ENCODE assay signal across 8 mouse cellular contexts in the genomic region with DNA sequence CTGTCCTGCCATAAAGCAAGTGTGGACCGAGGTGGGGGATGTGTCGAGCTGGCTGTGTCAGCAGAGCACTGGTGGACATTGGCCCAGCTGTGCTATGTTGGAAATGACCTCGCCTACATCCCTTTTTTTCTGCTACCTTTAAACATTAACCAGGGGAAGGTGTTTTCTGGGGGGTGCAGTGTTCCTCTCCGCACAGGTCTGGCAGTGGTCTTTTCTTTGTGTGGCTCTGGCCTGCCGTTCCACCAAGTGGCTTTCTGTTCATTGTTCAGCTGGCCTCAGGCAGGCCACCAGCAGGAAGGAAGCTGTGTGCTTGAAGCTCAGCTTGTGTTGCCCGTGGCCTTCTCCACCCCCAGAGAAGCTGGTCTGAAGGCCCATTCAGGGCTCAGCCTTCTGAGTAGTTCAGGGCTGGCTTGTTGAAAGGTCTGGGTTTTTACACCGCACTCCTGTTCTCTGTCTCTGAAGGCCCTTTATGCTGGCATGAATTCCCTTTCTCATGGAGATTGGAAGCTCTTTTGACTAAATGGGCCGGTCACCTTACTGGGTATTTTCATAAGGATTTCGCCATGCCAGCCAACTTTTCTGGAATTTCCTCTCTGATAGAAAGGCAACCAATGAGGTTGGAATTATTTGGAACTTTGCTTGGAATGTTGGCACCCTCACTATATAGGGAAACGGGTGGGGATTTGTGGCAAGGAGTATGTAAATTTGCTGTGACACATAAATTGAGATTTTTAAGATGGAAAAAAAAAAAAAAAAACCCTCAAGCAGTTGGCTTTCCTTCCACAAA. TPM values are rescaled to one million over a fixed set of nuclear protein-coding genes. Genes with fewer than 3 reads are reported as not detected.
DNase-seq lines count a peak whose midpoint lies in the region; ATAC-seq and TF ChIP-seq lines count a peak whose summit lies in the region.

No protein-coding gene starts in this region.

- no peak overlapping the region for H3K4me2 ChIP-seq in CH12.LX (ENCODE audit: insufficient read depth, low read depth, poor library complexity, severe bottlenecking)
- peak overlapping the region; percentile 16; the same call in 1 of the 2 replicates for H3K4me2 ChIP-seq in heart, embryonic 11.5 days
- peak overlapping the region; percentile 25; the same call in 1 of the 2 replicates for H3K4me2 ChIP-seq in kidney, embryonic 15.5 days

- H3K9ac ChIP-seq in CH12.LX (ENCODE audit: insufficient read depth, low read depth) = no peak overlapping the region
- peak overlapping the region; percentile 39; the same call in 1 of the 2 replicates for H3K9ac ChIP-seq in heart, embryonic 11.5 days (ENCODE audit: low read depth, low read length)
- H3K9ac ChIP-seq in kidney, embryonic 15.5 days = no peak overlapping the region

- no peak overlapping the region for H3K4me3 ChIP-seq in CH12.LX (replicated peaks in 1 of 3; ENCODE audit: low read depth in 2 of 3, low read length in 2 of 3, poor library complexity in 1 of 3)
- no peak overlapping the region for H3K4me3 ChIP-seq in heart, embryonic 11.5 days (ENCODE audit: low read depth, low read length)
- H3K4me3 ChIP-seq in kidney, embryonic 15.5 days (replicated peaks) = no peak overlapping the region
- no peak overlapping the region for H3K4me3 ChIP-seq in midbrain, embryonic 10.5 days

- H3K4me1 ChIP-seq in CH12.LX (ENCODE audit: control insufficient read depth in 1 of 2, insufficient read depth in 2 of 2) = peaks cover 6 to 61% of the 10 kb centered on the region in 2 experiments; a peak in 2 of 4 replicates
- peaks cover 47% of the 10 kb centered on the region for H3K4me1 ChIP-seq in heart, embryonic 11.5 days (ENCODE audit: control insufficient read depth, insufficient read depth, low read length)
- H3K4me1 ChIP-seq in kidney, embryonic 15.5 days = peaks cover 58% of the 10 kb centered on the region
- peaks cover 34% of the 10 kb centered on the region for H3K4me1 ChIP-seq in midbrain, embryonic 10.5 days

- H3K9me3 ChIP-seq in CH12.LX (replicated peaks; ENCODE audit: low read length) = peaks cover 8% of the 10 kb centered on the region
- H3K9me3 ChIP-seq in heart, embryonic 11.5 days (replicated peaks; ENCODE audit: control insufficient read depth, low read length) = 0 out of 2 replicates have a peak, but pooled peaks cover 3% of the 10 kb centered on the region
- H3K9me3 ChIP-seq in kidney, embryonic 15.5 days (replicated peaks) = 0 out of 2 replicates have a peak, but pooled peaks cover 3% of the 10 kb centered on the region
- no peaks in the 10 kb centered on the region for H3K9me3 ChIP-seq in midbrain, embryonic 10.5 days (replicated peaks)

- in situ Hi-C loops in CH12.LX (cut with MboI; ENCODE audit: low pct_ligation_motif_present, low pct_unique_long_range_greater_than_20kb, low sequenced_read_pairs) = no loop called here

- TF ChIP-seq EP300 in CH12.LX (IDR thresholded peaks at IDR 0.05; ENCODE audit: low read length) = no peak

- H3K27ac ChIP-seq in CH12.LX (ENCODE audit: insufficient read depth, low read depth) = no peak overlapping the region
- peak overlapping the region; percentile 90 for H3K27ac ChIP-seq in heart, embryonic 11.5 days (ENCODE audit: low read depth, low read length)
- H3K27ac ChIP-seq in kidney, embryonic 15.5 days = peak overlapping the region; percentile 88
- peak overlapping the region; percentile 79 for H3K27ac ChIP-seq in midbrain, embryonic 10.5 days (replicated peaks)

- H3K79me2 ChIP-seq in CH12.LX (replicated peaks; ENCODE audit: control insufficient read depth, extremely low read depth, insufficient read depth, poor library complexity, severe bottlenecking) = peaks cover 60% of the 10 kb centered on the region

- TF ChIP-seq POLR2A in CH12.LX (IDR thresholded peaks at IDR 0.05; ENCODE audit: low read depth, low read length) = no peak

- WGBS in heart, embryonic 11.5 days (ENCODE audit: insufficient replicate concordance) = 44% methylated on average over 10 of the region's 10 CpGs
- 40% methylated on average over 10 of the region's 10 CpGs for WGBS in kidney, embryonic 15.5 days
- WGBS in midbrain, embryonic 10.5 days = 50% methylated on average over 10 of the region's 10 CpGs

- no peak for DNase-seq in CH12.LX (ENCODE audit: extremely low read depth)
- no peak for DNase-seq in midbrain, embryonic 10.5 days (ENCODE audit: low spot score)
- no peak for DNase-seq in spleen, postnatal 36 days (ENCODE audit: low spot score in 2 of 2)
- no peak for DNase-seq in spleen, postnatal 4 days (ENCODE audit: low spot score in 2 of 2)
- DNase-seq in cerebellum, adult 8-10 months = no peak

- H3K27me3 ChIP-seq in CH12.LX (replicated peaks) = no peaks in the 10 kb centered on the region
- no peaks in the 10 kb centered on the region for H3K27me3 ChIP-seq in heart, embryonic 11.5 days (ENCODE audit: control insufficient read depth, insufficient read depth, low read length)
- H3K27me3 ChIP-seq in kidney, embryonic 15.5 days = no peaks in the 10 kb centered on the region
- no peaks in the 10 kb centered on the region for H3K27me3 ChIP-seq in midbrain, embryonic 10.5 days (ENCODE audit: low read depth, poor library complexity, severe bottlenecking)

- peaks cover 3 to 78% of the 10 kb centered on the region in 2 experiments for H3K36me3 ChIP-seq in CH12.LX (replicated peaks in 1 of 2; ENCODE audit: control insufficient read depth in 1 of 2, insufficient read depth in 1 of 2, low read length in 1 of 2)
- no peaks in the 10 kb centered on the region; the same call in 1 of the 2 replicates for H3K36me3 ChIP-seq in heart, embryonic 11.5 days (ENCODE audit: control insufficient read depth, insufficient read depth, low read length)
- H3K36me3 ChIP-seq in kidney, embryonic 15.5 days = no peaks in the 10 kb centered on the region
- no peaks in the 10 kb centered on the region for H3K36me3 ChIP-seq in midbrain, embryonic 10.5 days

- peak; percentile 78 for ATAC-seq in common myeloid progenitor, adult 5-6 weeks (replicated peaks; ENCODE audit: low read depth, poor library complexity, severe bottlenecking)
- peak; percentile 33; the same call in 1 of the 2 replicates for ATAC-seq in heart, embryonic 11.5 days (replicated peaks; ENCODE audit: insufficient number of reproducible peaks, low FRiP score, low TSS enrichment)
- peak; percentile 85 for ATAC-seq in kidney, embryonic 15.5 days (replicated peaks; ENCODE audit: low FRiP score)

- TF ChIP-seq CTCF in CH12.LX (conservative IDR thresholded peaks at IDR 0.05 in 1 of 2, IDR thresholded peaks at IDR 0.05 in 1 of 2; ENCODE audit: low read depth in 2 of 2, low read length in 2 of 2) = no peak

- dilution Hi-C loops in CH12.LX (cut with MboI; ENCODE audit: extremely low pct_ligation_motif_present, extremely low pct_unique_long_range_greater_than_20kb, low sequenced_read_pairs) = no loop called here

- no peak for TF ChIP-seq RAD21 in CH12.LX (IDR thresholded peaks at IDR 0.05; ENCODE audit: low read depth, low read length)

TF ChIP-seq in CH12.LX, 34 proteins besides CTCF, POLR2A, EP300 and RAD21:
- no peak for TF ChIP-seq JUND (conservative IDR thresholded peaks at IDR 0.05; ENCODE audit: low read depth, low read length)
- peak; percentile 59 for TF ChIP-seq ZNF384 (IDR thresholded peaks at IDR 0.05; ENCODE audit: low read depth, low read length)

RNA-seq across cellular contexts. Expression of gene Flnb, which starts 8.6 kb away (rescaled TPM):
- total RNA-seq in CH12.LX (2012; rRNA removed) (51.4 and 74.0 TPM in 2 replicates), CH12.LX (2014; rRNA removed) (28.9 and 29.5 TPM in 2 replicates)
- polyA plus RNA-seq in CH12.LX (2012; ENCODE audit: insufficient read length, low read depth) = 52.4 and 61.6 TPM in 2 replicates
- 14.3 and 16.9 TPM in 2 replicates for total RNA-seq in common myeloid progenitor, adult 5-6 weeks (2017)
- polyA plus RNA-seq in heart, embryonic 11.5 days (2014; fragmentation: Nextera tagmentation; extraction: Ambion mirVana) = 13.1 and 13.6 TPM in 2 replicates
- 19.4 and 20.6 TPM in 2 replicates for polyA plus RNA-seq in kidney, embryonic 15.5 days (2015; fragmentation: Nextera tagmentation; extraction: Ambion mirVana)
- polyA plus RNA-seq in midbrain, embryonic 10.5 days (2016; fragmentation: Nextera tagmentation; extraction: Ambion mirVana) = 13.8 and 17.0 TPM in 2 replicates

RNA-seq across cellular contexts. Expression of gene Gm26661, which starts 35.0 kb away (rescaled TPM):
- total RNA-seq in CH12.LX (2012; rRNA removed) = not detected in 2 replicates
- total RNA-seq in CH12.LX (2014; rRNA removed) = not detected in 2 replicates
- polyA plus RNA-seq in CH12.LX (2012; ENCODE audit: insufficient read length, low read depth) = not detected in 2 replicates
- not detected in 2 replicates for total RNA-seq in common myeloid progenitor, adult 5-6 weeks (2017)
- not detected in 2 replicates for polyA plus RNA-seq in heart, embryonic 11.5 days (2014; fragmentation: Nextera tagmentation; extraction: Ambion mirVana)
- polyA plus RNA-seq in kidney, embryonic 15.5 days (2015; fragmentation: Nextera tagmentation; extraction: Ambion mirVana) = not detected in 2 replicates
- polyA plus RNA-seq in midbrain, embryonic 10.5 days (2016; fragmentation: Nextera tagmentation; extraction: Ambion mirVana) = not detected in 2 replicates

Comparison
In these comparisons a context has a peak if more than half of its experiments do, and no peak if none do; other contexts are left out.
1. ATAC-seq: peak in every context shown above with its lines; median percentile 85 in kidney, embryonic 15.5 days; 78 in common myeloid progenitor, adult 5-6 weeks; 33 in heart, embryonic 11.5 days.